Mouse (Mus musculus) spleen, embryonic (tissue): ENCODE results near the gene Flg.

Experiments used
- CTCF ChIA-PET: fragments of 350-600 bp; sonication (Branson Sonifier 250); formaldehyde crosslinking; loops from one replicate; lab custom pipeline; 2022; lab: Charles Lee

Gene Flg

GRCm38 (mm10) chr3:93273223-93273622 is at the start of gene Flg:
Gene Flg, plus strand, starts transcription at chr3:93273523.
- CTCF ChIA-PET, result no interaction called here

GRCm38 (mm10) chr3:93297542-93297941 is 24.2 kb downstream of the Flg start:
- CTCF ChIA-PET, result no interaction called here

DNA sequence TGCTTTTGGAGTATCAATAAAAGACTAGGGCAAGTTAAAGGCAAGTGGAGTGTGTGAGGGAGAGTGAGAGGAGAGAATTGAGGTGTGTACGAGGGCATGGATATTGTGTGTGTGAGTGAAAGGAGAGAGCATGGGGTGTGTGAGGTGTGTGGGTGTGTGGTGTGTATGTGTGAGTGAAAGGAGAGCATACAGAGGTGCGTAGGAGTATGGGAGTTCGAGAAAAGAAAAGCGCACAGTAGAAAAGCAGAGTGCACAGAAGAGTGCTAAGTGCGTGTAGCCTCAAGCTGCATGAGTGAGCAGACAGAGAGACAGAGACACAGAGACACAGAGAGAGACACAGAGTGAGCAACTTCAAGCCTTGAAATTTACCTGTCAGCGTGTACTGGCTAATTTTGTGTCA is 26.5 kb downstream of the Flg start:
- CTCF ChIA-PET, result no interaction called here

- CTCF ChIA-PET, result no interaction called here
Measured at GRCm38 (mm10) chr3:93301896-93302295, 28.6 kb downstream of the Flg start.

DNA sequence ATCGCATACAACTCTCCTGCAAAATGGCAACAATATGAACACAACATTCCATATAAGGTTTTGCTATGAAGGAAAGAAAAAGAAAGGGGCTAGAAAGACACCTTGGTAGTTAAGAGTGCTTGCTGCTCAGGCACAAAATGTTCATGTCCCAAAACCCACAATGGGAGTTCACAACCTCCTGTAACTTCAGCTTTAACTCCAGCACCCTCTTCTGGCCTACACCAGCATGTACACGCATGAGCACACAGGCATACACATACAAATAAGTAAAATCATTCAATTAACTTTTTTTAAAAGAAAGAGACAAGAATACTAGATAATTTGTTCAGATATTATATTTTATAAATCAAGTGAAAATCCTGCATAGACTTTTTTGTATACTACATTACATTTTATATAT is 32.8 kb downstream of the Flg start:
- CTCF ChIA-PET, result no interaction called here

GRCm38 (mm10) chr3:93311371-93311770 is 38.0 kb downstream of the Flg start:
- CTCF ChIA-PET, result no interaction called here

DNA sequence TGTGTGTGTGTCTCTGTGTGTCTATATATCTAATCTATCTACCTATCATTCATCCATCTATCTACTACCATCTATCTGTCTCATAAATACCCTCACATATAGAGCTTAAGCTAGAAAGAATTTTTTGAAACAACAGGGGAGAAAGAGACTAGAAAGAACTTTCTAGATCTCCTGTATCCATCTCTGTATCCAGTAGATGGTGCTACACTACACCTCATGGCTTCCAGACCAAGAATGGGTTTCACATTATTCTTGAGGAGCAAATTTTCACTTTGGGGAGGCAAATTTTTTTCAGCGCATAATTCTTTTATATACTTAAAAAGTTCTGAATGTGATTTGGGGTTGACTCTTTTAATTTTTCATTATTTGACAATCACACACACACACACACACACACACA is 41.1 kb downstream of the Flg start:
- CTCF ChIA-PET, result no interaction called here

DNA sequence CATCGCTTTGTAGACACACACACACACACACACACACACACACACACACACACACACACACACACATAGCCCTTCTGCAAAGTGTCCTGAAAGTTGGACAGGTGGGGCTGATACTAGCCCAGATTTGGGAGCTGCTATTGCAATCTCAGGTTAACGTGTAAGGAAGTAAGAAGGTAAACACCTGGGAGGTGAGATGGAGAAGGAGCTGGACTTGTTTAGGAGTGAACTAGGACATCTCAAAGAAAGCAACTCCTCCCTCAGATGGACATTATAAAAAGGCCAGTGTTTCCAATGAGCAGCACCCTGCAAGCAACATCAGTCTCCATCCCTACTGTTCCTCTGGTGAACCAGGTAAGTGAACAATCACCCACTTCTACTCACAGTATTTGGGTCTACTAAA is 46.1 kb downstream of the Flg start, which contains the start of gene Hrnr:
Hrnr (plus strand) TSS at position 301 of the 400 bp plus-strand sequence.
- CTCF ChIA-PET, result no interaction called here

DNA sequence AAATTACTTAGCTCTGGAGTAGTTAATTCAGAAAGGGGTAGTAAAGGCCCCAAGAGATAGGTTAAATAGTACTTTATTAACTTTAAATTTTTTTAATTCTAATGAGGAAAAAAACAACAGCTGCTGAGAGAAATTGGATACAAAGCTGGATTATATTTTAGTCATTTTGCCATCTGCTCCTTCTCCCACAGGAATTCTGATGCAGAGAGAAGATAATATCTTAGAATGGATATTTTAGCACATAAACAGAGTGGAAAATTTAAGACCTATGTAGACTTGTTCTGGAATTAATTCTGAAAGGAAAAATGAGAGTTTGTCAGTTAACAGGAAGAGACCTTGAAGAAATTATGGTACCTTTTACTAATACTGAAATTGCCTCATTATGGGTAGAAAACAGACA is 64.4 kb downstream of the Flg start:
- CTCF ChIA-PET, result no interaction called here

DNA sequence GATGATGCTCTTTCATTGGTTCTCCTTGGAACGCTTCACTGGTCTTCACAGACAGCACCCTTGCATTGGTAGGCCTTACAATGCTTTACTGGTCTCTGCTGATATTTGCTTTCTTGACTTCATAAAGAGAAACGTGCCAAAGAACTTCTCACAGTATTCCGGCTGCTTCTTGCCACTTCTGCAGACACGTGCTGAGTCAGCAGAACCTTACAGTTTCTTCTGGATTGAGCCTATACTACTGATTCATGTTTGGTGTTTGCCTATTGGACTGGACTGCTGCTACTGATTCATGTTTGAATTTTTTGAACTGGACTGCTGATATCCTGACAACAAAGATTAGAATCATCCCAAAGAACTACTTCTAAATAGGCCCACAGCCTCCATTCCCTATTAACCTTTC is 66.7 kb downstream of the Flg start:
- CTCF ChIA-PET, result no interaction called here
